Mouse (Mus musculus) MEL (cell line): ENCODE data around the gene Rbm38. TPM values are rescaled to one million over a fixed set of nuclear protein-coding genes. Genes with fewer than 3 reads are reported as not detected.

ENCODE experiments used
- DNase-seq: peaks from one replicate; pipeline ENCODE4 v3.0.0; 2011; ENCODE audit warnings: low read depth, low spot score
- H3K27ac ChIP-seq: 2 replicates; pipeline ENCODE4 v1.5.1; 2012; ENCODE audit warnings: low read depth, mild to moderate bottlenecking, control low read depth, low read length, moderate library complexity; ENCODE audit not compliant: control insufficient read depth
- H3K27me3 ChIP-seq, 2 experiments: fragments of 150-350 bp in 1 of 2; sonication (generic) in 1 of 2; 2 replicates each; pipeline ENCODE4 v1.6.1; 2012; ENCODE audit warnings: low read length in 2 of 2, mild to moderate bottlenecking in 2 of 2, improper control_type of control experiment in 1 of 2, moderate library complexity in 1 of 2; ENCODE audit not compliant: insufficient read depth in 2 of 2, control insufficient read depth in 1 of 2
- H3K36me3 ChIP-seq, 2 experiments: 2 replicates each; pipeline ENCODE4 v1.6.1; 2012 to 2014; ENCODE audit warnings: low read length in 2 of 2, improper control_type of control experiment in 1 of 2, inconsistent platforms in 1 of 2, mild to moderate bottlenecking in 1 of 2; ENCODE audit not compliant: insufficient read depth in 2 of 2, control insufficient read depth in 1 of 2
- H3K4me1 ChIP-seq, 2 experiments: fragments of 150-350 bp in 1 of 2; sonication (generic) in 1 of 2; 2 replicates each; pipeline ENCODE4 v1.6.1; 2012; ENCODE audit warnings: low read length in 2 of 2, improper control_type of control experiment in 1 of 2, mild to moderate bottlenecking in 1 of 2; ENCODE audit not compliant: insufficient read depth in 2 of 2, control insufficient read depth in 1 of 2
- H3K4me3 ChIP-seq, 2 experiments: fragments of 150-350 bp in 1 of 2; sonication (generic) in 1 of 2; 2 replicates each; pipeline ENCODE4 v1.5.1; 2012; ENCODE audit warnings: low read depth in 2 of 2, low read length in 2 of 2, mild to moderate bottlenecking in 2 of 2, moderate library complexity in 2 of 2, control low read depth in 1 of 2, improper control_type of control experiment in 1 of 2; ENCODE audit not compliant: control insufficient read depth in 1 of 2, insufficient read depth in 1 of 2
- H3K79me2 ChIP-seq: 2 replicates; pipeline ENCODE4 v1.6.1; 2012; ENCODE audit warnings: mild to moderate bottlenecking, low read length, moderate library complexity; ENCODE audit not compliant: control insufficient read depth, poor library complexity, insufficient read depth
- H3K9ac ChIP-seq: 2 replicates; pipeline ENCODE4 v1.6.1; 2012; ENCODE audit warnings: low read depth, mild to moderate bottlenecking, control low read depth, low read length, moderate library complexity; ENCODE audit not compliant: control insufficient read depth, poor library complexity, severe bottlenecking
- H3K9me3 ChIP-seq: fragments of 150-350 bp; sonication (generic); replicated peaks from 2 replicates; pipeline ENCODE4 v1.6.1; 2012; ENCODE audit warnings: mild to moderate bottlenecking, low read length, improper control_type of control experiment, moderate library complexity; ENCODE audit not compliant: insufficient read depth
- BHLHE40 ChIP-seq: IDR thresholded peaks from 2 replicates; pipeline ENCODE4 v1.6.1; 2012; ENCODE audit warnings: low read depth, mild to moderate bottlenecking, inconsistent platforms, low read length, improper control_type of control experiment, borderline replicate concordance
- E2F4 ChIP-seq: IDR thresholded peaks from 2 replicates; pipeline ENCODE4 v1.6.1; 2011; ENCODE audit warnings: low read depth, low read length, improper control_type of control experiment, borderline replicate concordance
- ELF1 ChIP-seq: IDR thresholded peaks from 2 replicates; pipeline ENCODE4 v1.6.1; 2014; ENCODE audit warnings: low read depth, mild to moderate bottlenecking, inconsistent platforms, low read length, improper control_type of control experiment, moderate library complexity
- EP300 ChIP-seq, 2 experiments: IDR thresholded peaks; 2 replicates each; pipeline ENCODE4 v1.6.1; 2011; ENCODE audit warnings: improper control_type of control experiment in 2 of 2, low read length in 2 of 2, low read depth in 1 of 2, mild to moderate bottlenecking in 1 of 2
- GATA1 ChIP-seq: IDR thresholded peaks from 2 replicates; pipeline ENCODE4 v1.6.1; 2011; ENCODE audit warnings: low read depth, low read length, improper control_type of control experiment
- HCFC1 ChIP-seq: IDR thresholded peaks from 2 replicates; pipeline ENCODE4 v1.6.1; 2012; ENCODE audit warnings: low read depth, mild to moderate bottlenecking, inconsistent platforms, low read length, improper control_type of control experiment, moderate library complexity
- MAX ChIP-seq: IDR thresholded peaks from 2 replicates; pipeline ENCODE4 v1.6.1; 2011; ENCODE audit warnings: low read length, improper control_type of control experiment
- MXI1 ChIP-seq: IDR thresholded peaks from 2 replicates; pipeline ENCODE4 v1.6.1; 2011; ENCODE audit warnings: mild to moderate bottlenecking, low read depth, low read length, improper control_type of control experiment
- MYB ChIP-seq: IDR thresholded peaks from 2 replicates; pipeline ENCODE4 v1.6.1; 2011; ENCODE audit warnings: mild to moderate bottlenecking, low read depth, low read length, improper control_type of control experiment
- MYC ChIP-seq: IDR thresholded peaks from 2 replicates; pipeline ENCODE4 v1.6.1; 2011; ENCODE audit warnings: low read depth, mild to moderate bottlenecking, low read length, improper control_type of control experiment, moderate library complexity
- NELFE ChIP-seq: IDR thresholded peaks from 2 replicates; pipeline ENCODE4 v1.6.1; 2011; ENCODE audit warnings: low read depth, low read length, improper control_type of control experiment
- POLR2A ChIP-seq, 2 experiments: IDR thresholded peaks; 2 replicates each; pipeline ENCODE4 v1.6.1; 2011 to 2012; ENCODE audit warnings: low read length in 2 of 2, mild to moderate bottlenecking in 2 of 2, control low read depth in 1 of 2, improper control_type of control experiment in 1 of 2, low read depth in 1 of 2, moderate library complexity in 1 of 2; ENCODE audit not compliant: control insufficient read depth in 1 of 2, insufficient read depth in 1 of 2, poor library complexity in 1 of 2
- POLR2AphosphoS2 ChIP-seq: IDR thresholded peaks from 2 replicates; pipeline ENCODE4 v1.6.1; 2011; ENCODE audit warnings: low read length, improper control_type of control experiment
- POLR2AphosphoS5 ChIP-seq: IDR thresholded peaks from 2 replicates; pipeline ENCODE4 v1.6.1; 2012; ENCODE audit warnings: low read depth, borderline replicate concordance, mild to moderate bottlenecking, inconsistent platforms, low read length, moderate library complexity, mixed read lengths
- SIN3A ChIP-seq: IDR thresholded peaks from 2 replicates; pipeline ENCODE4 v1.6.1; 2012; ENCODE audit warnings: low read length, improper control_type of control experiment, inconsistent platforms
- TBP ChIP-seq: IDR thresholded peaks from 2 replicates; pipeline ENCODE4 v1.8.0; 2011; ENCODE audit warnings: low read depth, low read length, improper control_type of control experiment
- TCF12 ChIP-seq: IDR thresholded peaks from 2 replicates; pipeline ENCODE4 v1.6.1; 2014; ENCODE audit warnings: low read depth, mild to moderate bottlenecking, inconsistent platforms, low read length, improper control_type of control experiment, moderate library complexity
- USF1 ChIP-seq: IDR thresholded peaks from 2 replicates; pipeline ENCODE4 v1.6.1; 2014; ENCODE audit warnings: low read depth, mild to moderate bottlenecking, inconsistent platforms, low read length, improper control_type of control experiment, moderate library complexity
- USF2 ChIP-seq, 2 experiments: IDR thresholded peaks; 2 replicates each; pipeline ENCODE4 v1.6.1; 2011 to 2012; ENCODE audit warnings: improper control_type of control experiment in 2 of 2, low read length in 2 of 2, borderline replicate concordance in 1 of 2, inconsistent platforms in 1 of 2, low read depth in 1 of 2, mild to moderate bottlenecking in 1 of 2; ENCODE audit not compliant: insufficient read depth in 1 of 2
- ZC3H11A ChIP-seq: IDR thresholded peaks from 2 replicates; pipeline ENCODE4 v1.6.1; 2012; ENCODE audit warnings: low read depth, mild to moderate bottlenecking, inconsistent platforms, low read length, improper control_type of control experiment
- ZKSCAN1 ChIP-seq: IDR thresholded peaks from 2 replicates; pipeline ENCODE4 v1.6.1; 2012; ENCODE audit warnings: low read depth, mild to moderate bottlenecking, inconsistent platforms, low read length, improper control_type of control experiment, moderate library complexity
- ZMIZ1 ChIP-seq: IDR thresholded peaks from 2 replicates; pipeline ENCODE4 v1.6.1; 2012; ENCODE audit warnings: low read depth, mild to moderate bottlenecking, inconsistent platforms, low read length, improper control_type of control experiment, moderate library complexity
- polyA plus RNA-seq, 2 experiments: library from polyadenylated mRNA; stranded (reverse) in 1 of 2; unstranded in 1 of 2; fragments of >175 nt in 1 of 2; fragments of >200 nt in 1 of 2; gene quantifications; 2 replicates each; pipeline versions ENCODE4 v1.2.1 to v1.2.4; 2012; ENCODE audit warnings: low replicate concordance in 2 of 2, low read depth in 1 of 2; ENCODE audit not compliant: insufficient read length in 2 of 2, insufficient read depth in 1 of 2, missing spikeins in 1 of 2
- total RNA-seq: library from RNA; depleted of rRNA; stranded (reverse); fragments of 300-350 nt; gene quantifications from 2 replicates; pipeline ENCODE4 v1.2.3, GENCODE M21; 2012

Rbm38 gene
- total and polyA plus RNA-seq, 3 experiments, result 39.0 to 207 TPM; not detected in 1

DNA sequence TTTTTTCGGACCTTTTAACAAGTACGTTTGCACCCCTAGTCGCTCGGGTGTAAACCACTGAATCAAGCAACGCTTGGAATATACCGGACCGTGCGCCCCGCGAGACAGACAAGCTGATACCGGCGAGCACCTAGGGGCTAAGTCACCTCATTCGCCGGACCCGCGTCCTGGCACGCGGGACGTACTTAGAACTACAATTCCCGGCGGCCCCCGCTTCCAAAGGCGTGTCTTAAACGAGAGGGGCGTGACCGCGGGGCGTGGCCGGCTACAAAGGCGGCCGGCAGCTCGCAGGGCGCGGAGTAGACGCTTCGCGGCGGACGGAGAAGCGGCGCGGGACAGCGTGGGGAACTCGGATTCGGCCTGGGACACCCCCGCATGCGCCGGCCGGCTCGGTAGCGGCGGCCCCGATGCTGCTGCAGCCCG is 1.3 kb downstream of the Rbm38 start:
- Histone ChIP-seq H3K36me3 (peaks cover 4 to 41% of the 10 kb centered on the region in 2 experiments; a peak in 3 of 4 replicates), H3K9ac (peak overlapping the region; percentile 80), H3K4me3 (peak overlapping the region; percentile 82 to 99), H3K9me3 (no peaks in the 10 kb centered on the region), H3K79me2 (peaks cover 49% of the 10 kb centered on the region), H3K4me1 (peaks cover 13 to 54% of the 10 kb centered on the region in 2 experiments), H3K27ac (peak overlapping the region; percentile 22; the same call in 1 of the 2 replicates), H3K27me3 (no peaks in the 10 kb centered on the region)
- TF ChIP-seq POLR2AphosphoS2 (peak; percentile 89), MAX (0 out of 2 replicates have a peak, but pooled peaks have one; percentile 48), TCF12 (peak; percentile 72), NELFE (peak; percentile 97), MYB (no peak), ELF1 (peak; percentile 32; the same call in 1 of the 2 replicates), ZC3H11A (no peak), USF2 (IDR thresholded peaks at IDR 0.05; ENCODE audit: borderline replicate concordance in 1 of 2, insufficient read depth in 1 of 2, low read depth in 1 of 2, low read length in 2 of 2) (no peak), BHLHE40 (peak; percentile 66), MYC (peak; percentile 39; the same call in 1 of the 2 replicates), HCFC1 (peak; percentile 96), POLR2AphosphoS5 (peak; percentile 95), USF1 (peak; percentile 52; the same call in 1 of the 2 replicates), TBP (peak; percentile 90), EP300 (IDR thresholded peaks at IDR 0.05; ENCODE audit: low read depth in 1 of 2, low read length in 2 of 2) (no peak), SIN3A (0 out of 2 replicates have a peak, but pooled peaks have one; percentile 25), ZKSCAN1 (no peak), MXI1 (peak; percentile 73; the same call in 1 of the 2 replicates), GATA1 (no peak), E2F4 (peak; percentile 18; the same call in 1 of the 2 replicates), POLR2A (IDR thresholded peaks at IDR 0.05; ENCODE audit: control insufficient read depth in 1 of 2, insufficient read depth in 1 of 2, low read depth in 1 of 2, low read length in 2 of 2, poor library complexity in 1 of 2) (peak; percentile 97 to 98), ZMIZ1 (peak; percentile 98)
- peak; percentile 95 for DNase-seq
